Mouse (Mus musculus): ENCODE data around the gene Rsf1.

- TF ChIP-seq CTCF (IDR thresholded peaks at IDR 0.05; ENCODE audit: borderline replicate concordance, insufficient read depth, low read depth, low read length): no peak
- TF ChIP-seq POLR2A (IDR thresholded peaks at IDR 0.05; ENCODE audit: borderline replicate concordance, insufficient read depth, low read length): no peak
Observed at GRCm38 (mm10) chr7:97598548-97598947, 18.9 kb downstream of the Rsf1 start.
